Mouse (Mus musculus) liver, postnatal 0 days (tissue): ENCODE measurements at regions not wholly inside any gene's neighbourhood (a gene's known extent, or its start where the extent isn't known, plus 50 kb on each side); places are given as distances from the start of the nearest gene placed in this dataset.

ENCODE experiments used
- ATAC-seq: fragments of 200-750 bp; cut with Nextera tagmentation; 2 replicates; pipeline ENCODE4 v1.8.0; 2017; ENCODE audit warnings: mild to moderate bottlenecking, moderate library complexity
- DNase-seq: peaks from one replicate; pipeline ENCODE4 v3.0.0-alpha.2; 2016
- H3K27ac ChIP-seq: fragments of 300-500 bp; sonication (generic); 2 replicates; pipeline ENCODE4 v1.5.1; 2014; ENCODE audit warnings: antibody characterized with exemption, moderate library complexity, mild to moderate bottlenecking, low read depth
- H3K27me3 ChIP-seq: fragments of 300-500 bp; sonication (generic); 2 replicates; pipeline ENCODE4 v1.6.1; 2014; ENCODE audit warnings: low read length, control low read depth, mixed read lengths; ENCODE audit not compliant: insufficient read depth
- H3K36me3 ChIP-seq: fragments of 300-500 bp; sonication (generic); replicated peaks from 2 replicates; pipeline ENCODE4 v1.6.1; 2014; ENCODE audit warnings: mild to moderate bottlenecking, control low read depth, low read length, moderate library complexity, mixed read lengths; ENCODE audit not compliant: insufficient read depth
- H3K4me1 ChIP-seq: fragments of 300-500 bp; sonication (generic); 2 replicates; pipeline ENCODE4 v1.6.1; 2014; ENCODE audit warnings: antibody characterized with exemption, mild to moderate bottlenecking, control low read depth; ENCODE audit not compliant: insufficient read depth
- H3K4me2 ChIP-seq: fragments of 300-500 bp; sonication (generic); 2 replicates; pipeline ENCODE4 v1.6.1; 2014; ENCODE audit warnings: low read depth, mild to moderate bottlenecking, low read length, moderate library complexity, mixed read lengths
- H3K4me3 ChIP-seq: fragments of 300-500 bp; sonication (generic); 2 replicates; pipeline ENCODE4 v1.5.1; 2014; ENCODE audit warnings: low read depth, low read length
- H3K9ac ChIP-seq: fragments of 300-500 bp; sonication (generic); replicated peaks from 2 replicates; pipeline ENCODE4 v1.6.1; 2014; ENCODE audit warnings: mild to moderate bottlenecking, moderate library complexity
- H3K9me3 ChIP-seq: fragments of 300-500 bp; sonication (generic); 2 replicates; pipeline ENCODE4 v1.6.1; 2016; ENCODE audit warnings: mild to moderate bottlenecking, control low read depth, low read length, mixed read lengths
- CTCF ChIP-seq: sonication (generic); IDR thresholded peaks from 2 replicates; pipeline ENCODE4 v1.5.1; 2016; ENCODE audit warnings: antibody characterized with exemption, low read depth
- EP300 ChIP-seq: IDR thresholded peaks from 2 replicates; pipeline ENCODE4 v1.6.1; 2016; ENCODE audit warnings: antibody characterized with exemption, low read depth, mild to moderate bottlenecking
- WGBS: fragments of 180-500 bp; shearing (Covaris S2); extraction: QIAGEN DNeasy Blood & Tissue Kit; methylation state at CpG from one replicate; pipeline ENCODE4 v1.1.7; 2014; ENCODE audit not compliant: insufficient replicate concordance; 5-methylcytosine and 5-hydroxymethylcytosine counted together

DNA sequence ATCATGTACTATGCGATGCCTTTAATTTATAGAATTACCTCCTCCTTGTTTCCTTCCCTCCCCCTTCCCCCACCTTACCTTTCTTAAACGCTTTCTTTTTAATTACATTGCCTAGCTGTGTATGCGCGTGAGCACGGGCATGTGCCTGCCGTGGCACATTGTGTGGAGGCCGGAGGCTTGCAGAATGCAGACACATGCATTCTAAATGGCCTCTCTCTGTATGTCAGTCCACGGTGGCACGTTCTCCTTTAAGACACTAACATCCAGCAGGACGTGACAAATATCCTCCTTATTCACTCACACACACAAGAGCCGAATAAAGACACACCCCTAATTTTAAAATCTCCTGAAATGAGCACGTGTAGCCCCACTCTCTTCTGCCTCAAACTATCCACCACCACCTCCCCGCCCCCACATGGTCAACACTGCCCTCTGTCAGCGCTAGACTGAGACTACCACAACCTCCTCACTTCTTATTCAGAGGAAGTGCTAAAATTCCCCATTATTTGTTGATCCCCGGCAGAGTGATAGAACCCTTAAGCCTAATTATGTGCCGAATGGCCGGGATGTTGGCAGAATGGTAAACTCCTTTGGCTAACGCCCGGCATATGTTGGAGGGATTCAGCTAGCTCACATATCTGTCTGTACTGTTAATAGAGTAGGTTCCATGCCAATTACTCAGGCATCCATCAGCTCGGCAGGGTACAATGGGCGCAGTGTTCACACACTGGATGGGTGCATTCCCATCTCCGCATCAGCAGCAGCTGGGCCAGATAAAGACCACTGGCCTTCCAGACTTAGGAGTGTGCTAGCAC, 70.5 kb upstream of the Zfp217 start:
- H3K9ac ChIP-seq: 0 out of 2 replicates have a peak overlapping the region, but pooled peaks have one; percentile 19
- no peaks in the 10 kb centered on the region for H3K36me3 ChIP-seq
- 11% methylated on average over 22 of the region's 22 CpGs for WGBS
- H3K4me3 ChIP-seq: peak overlapping the region; percentile 46
- DNase-seq: peak; percentile 69
- TF ChIP-seq EP300: no peak
- TF ChIP-seq CTCF: peak; percentile 76
- peak; percentile 53 for ATAC-seq
- no peaks in the 10 kb centered on the region for H3K27me3 ChIP-seq
- peaks cover 6% of the 10 kb centered on the region for H3K9me3 ChIP-seq
- H3K4me2 ChIP-seq: peak overlapping the region; percentile 83
- peak overlapping the region; percentile 49; the same call in 1 of the 2 replicates for H3K27ac ChIP-seq
- peaks cover 41% of the 10 kb centered on the region for H3K4me1 ChIP-seq

DNA sequence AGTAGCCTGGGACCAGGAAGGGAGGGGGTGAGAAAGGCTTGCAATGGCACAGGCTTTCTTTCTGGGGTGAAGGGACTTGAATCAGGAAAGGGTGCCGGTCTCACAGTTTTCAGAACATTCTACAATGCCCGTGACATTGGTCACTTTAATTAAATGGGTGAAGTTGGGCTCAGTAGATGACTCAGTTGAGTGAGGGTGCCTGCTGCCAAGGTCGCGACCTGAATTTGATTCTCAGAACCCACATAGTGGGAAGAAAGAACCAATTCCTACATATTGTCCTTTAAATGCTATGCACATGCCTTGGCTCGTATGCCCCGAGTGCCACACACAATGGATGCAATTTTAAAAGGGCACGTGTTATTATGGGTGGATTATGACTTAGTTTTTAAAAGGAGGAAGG, 68.4 kb upstream of the Zfp217 start:
- no peak for TF ChIP-seq EP300
- no peak for TF ChIP-seq CTCF
- ATAC-seq (no peak), DNase-seq (no peak)
- H3K9me3 ChIP-seq: peaks cover 6% of the 10 kb centered on the region
- H3K4me3 ChIP-seq: no peak overlapping the region
- no peaks in the 10 kb centered on the region for H3K36me3 ChIP-seq
- H3K9ac ChIP-seq: no peak overlapping the region
- WGBS: 87% methylated on average over 7 of the region's 7 CpGs
- H3K4me2 ChIP-seq: no peak overlapping the region
- peaks cover 28% of the 10 kb centered on the region for H3K4me1 ChIP-seq
- H3K27me3 ChIP-seq: no peaks in the 10 kb centered on the region
- no peak overlapping the region for H3K27ac ChIP-seq

DNA sequence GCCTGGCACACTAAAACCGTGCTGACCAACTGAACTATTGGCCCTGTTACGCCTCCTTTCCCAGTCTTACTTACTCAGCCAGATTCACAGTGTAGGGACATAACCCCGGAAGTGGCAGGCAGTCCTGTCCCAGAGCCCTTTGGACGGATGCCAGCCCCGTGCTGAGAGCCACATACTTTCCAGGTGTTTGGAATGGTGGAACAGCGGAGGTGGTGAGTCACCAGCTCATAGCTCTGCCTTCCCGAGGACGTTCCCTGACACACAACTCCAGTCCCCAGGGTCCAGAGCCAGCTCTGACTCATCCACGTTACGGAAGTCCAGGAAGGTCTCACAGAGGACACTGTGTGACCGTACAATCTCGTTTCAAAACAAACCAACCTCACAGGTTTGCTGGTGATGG, 61.2 kb upstream of the Zfp217 start:
- no peak for TF ChIP-seq CTCF
- TF ChIP-seq EP300: peak; percentile 81; the same call in 1 of the 2 replicates
- WGBS: 58% methylated on average over 12 of the region's 12 CpGs
- Histone ChIP-seq H3K4me2 (no peak overlapping the region), H3K36me3 (no peaks in the 10 kb centered on the region), H3K27me3 (no peaks in the 10 kb centered on the region), H3K4me1 (peaks cover 32% of the 10 kb centered on the region), H3K9me3 (no peaks in the 10 kb centered on the region), H3K4me3 (no peak overlapping the region), H3K9ac (0 out of 2 replicates have a peak overlapping the region, but pooled peaks have one; percentile 3), H3K27ac (peak overlapping the region; percentile 71)
- ATAC-seq (peak; percentile 96), DNase-seq (peak; percentile 89)

- no peaks in the 10 kb centered on the region for H3K36me3 ChIP-seq
- TF ChIP-seq CTCF (peak; percentile 57), EP300 (no peak)
- H3K27ac ChIP-seq: no peak overlapping the region
- ATAC-seq: no peak
- no peak overlapping the region for H3K4me3 ChIP-seq
- WGBS: 72% methylated on average over 7 of the region's 7 CpGs
- no peak overlapping the region for H3K9ac ChIP-seq
- H3K9me3 ChIP-seq: no peaks in the 10 kb centered on the region
- H3K4me1 ChIP-seq: peaks cover 34% of the 10 kb centered on the region
- DNase-seq: peak; percentile 49
- H3K27me3 ChIP-seq: no peaks in the 10 kb centered on the region
- no peak overlapping the region for H3K4me2 ChIP-seq
Observed at GRCm38 (mm10) chr2:170207878-170208277, 60.0 kb upstream of the Zfp217 start.

- Histone ChIP-seq H3K4me1 (peaks cover 34% of the 10 kb centered on the region), H3K4me2 (no peak overlapping the region), H3K27ac (no peak overlapping the region), H3K36me3 (no peaks in the 10 kb centered on the region), H3K4me3 (no peak overlapping the region), H3K9me3 (no peaks in the 10 kb centered on the region), H3K27me3 (no peaks in the 10 kb centered on the region), H3K9ac (no peak overlapping the region)
- TF ChIP-seq EP300 (no peak), CTCF (no peak)
- 84% methylated on average over 6 of the region's 6 CpGs for WGBS
- DNase-seq (no peak), ATAC-seq (no peak)
Observed at GRCm38 (mm10) chr2:170207395-170207794, 59.5 kb upstream of the Zfp217 start.

- WGBS: 56% methylated on average over 14 of the region's 14 CpGs
- Histone ChIP-seq H3K27me3 (no peaks in the 10 kb centered on the region), H3K4me1 (peaks cover 34% of the 10 kb centered on the region), H3K27ac (peak overlapping the region; percentile 93), H3K36me3 (no peaks in the 10 kb centered on the region), H3K9ac (no peak overlapping the region), H3K9me3 (no peaks in the 10 kb centered on the region), H3K4me3 (no peak overlapping the region), H3K4me2 (peak overlapping the region; percentile 89; the same call in 1 of the 2 replicates)
- ATAC-seq (no peak), DNase-seq (no peak)
- TF ChIP-seq CTCF (no peak), EP300 (no peak)
Observed at GRCm38 (mm10) chr2:170206870-170207269, 59.0 kb upstream of the Zfp217 start.
